In genomic region chr14:37134304-37135126, GRCm38 (mm10) we compare ENCODE assay signal across 7 mouse cellular contexts. TPM values are rescaled to one million over a fixed set of nuclear protein-coding genes. Genes with fewer than 3 reads are reported as not detected.
A peak's percentile ranks its signal among the peaks of the same experiment; 100 is the strongest.
DNase-seq lines count a peak whose midpoint lies in the region; ATAC-seq and TF ChIP-seq lines count a peak whose summit lies in the region.

No protein-coding gene starts in this region.

- no peak; the same call in 1 of the 2 replicates for ATAC-seq in neural tube, embryonic 11.5 days (ENCODE audit: insufficient read depth, low FRiP score, low TSS enrichment)
- ATAC-seq in granulocyte monocyte progenitor cell, adult 5-6 weeks (replicated peaks; ENCODE audit: poor library complexity, severe bottlenecking), result peak; percentile 57
- peak; percentile 38; the same call in 1 of the 2 replicates for ATAC-seq in stomach, postnatal 0 days (ENCODE audit: low FRiP score, low TSS enrichment)

- 2% methylated on average over 40 of the region's 40 CpGs for WGBS in neural tube, embryonic 11.5 days
- under 1% methylated on average over 40 of the region's 40 CpGs for WGBS in stomach, postnatal 0 days

- no peak for TF ChIP-seq CTCF in bone marrow macrophage, adult 2 months (IDR thresholded peaks at IDR 0.05; ENCODE audit: low read depth, low read length)
- no peak for TF ChIP-seq CTCF in stomach, postnatal 0 days (IDR thresholded peaks at IDR 0.05; ENCODE audit: low read depth)

- no peak for TF ChIP-seq EP300 in stomach, postnatal 0 days (optimal IDR thresholded peaks at IDR 0.05)

- no peaks in the 10 kb centered on the region for H3K4me1 ChIP-seq in neural tube, embryonic 11.5 days (ENCODE audit: control insufficient read depth, insufficient read depth, low read length)
- peaks cover 4% of the 10 kb centered on the region for H3K4me1 ChIP-seq in bone marrow macrophage, adult 2 months (ENCODE audit: control insufficient read depth, insufficient read depth, low read length)
- H3K4me1 ChIP-seq in stomach, postnatal 0 days (replicated peaks; ENCODE audit: control insufficient read depth, insufficient read depth), result no peaks in the 10 kb centered on the region

- no peaks in the 10 kb centered on the region for H3K9me3 ChIP-seq in neural tube, embryonic 11.5 days (ENCODE audit: control insufficient read depth, low read length)
- no peaks in the 10 kb centered on the region for H3K9me3 ChIP-seq in stomach, postnatal 0 days (ENCODE audit: control insufficient read depth, low read length)

- no peaks in the 10 kb centered on the region; the same call in 1 of the 2 replicates for H3K36me3 ChIP-seq in neural tube, embryonic 11.5 days (ENCODE audit: control insufficient read depth, insufficient read depth, low read length)
- 0 out of 2 replicates have a peak, but pooled peaks cover 5% of the 10 kb centered on the region for H3K36me3 ChIP-seq in stomach, postnatal 0 days (ENCODE audit: control insufficient read depth, insufficient read depth, low read length)

- peak overlapping the region; percentile 61 for H3K4me2 ChIP-seq in neural tube, embryonic 11.5 days (ENCODE audit: low read depth)
- peak overlapping the region; percentile 68 for H3K4me2 ChIP-seq in stomach, postnatal 0 days (replicated peaks; ENCODE audit: low read depth)

- no peak overlapping the region; the same call in 1 of the 2 replicates for H3K27ac ChIP-seq in neural tube, embryonic 11.5 days (ENCODE audit: low read depth, low read length)
- peak overlapping the region; percentile 79 for H3K27ac ChIP-seq in bone marrow macrophage, adult 2 months (ENCODE audit: insufficient read depth, low read depth, low read length)
- H3K27ac ChIP-seq in stomach, postnatal 0 days (replicated peaks), result peak overlapping the region; percentile 92

- H3K27me3 ChIP-seq in neural tube, embryonic 11.5 days (ENCODE audit: control insufficient read depth, insufficient read depth, low read length), result no peaks in the 10 kb centered on the region
- no peaks in the 10 kb centered on the region for H3K27me3 ChIP-seq in stomach, postnatal 0 days (ENCODE audit: control insufficient read depth, insufficient read depth, low read length)

- no peak for DNase-seq in neural tube, embryonic 11.5 days (ENCODE audit: low spot score)
- no peak for DNase-seq in neural tube, embryonic 10.5 days (ENCODE audit: extremely low spot score, low spot score)
- DNase-seq in lung, postnatal 25 days (ENCODE audit: low spot score), result peak; percentile 10
- no peak for DNase-seq in stomach, postnatal 0 days (ENCODE audit: low spot score)
- no peak for DNase-seq in adrenal gland, adult 18-20 months (ENCODE audit: low spot score in 2 of 2)

- TF ChIP-seq POLR2A in bone marrow macrophage, adult 2 months (IDR thresholded peaks at IDR 0.05; ENCODE audit: borderline replicate concordance, low read depth, low read length), result no peak

- H3K9ac ChIP-seq in neural tube, embryonic 11.5 days (ENCODE audit: low read length), result peak overlapping the region; percentile 71
- H3K9ac ChIP-seq in stomach, postnatal 0 days (ENCODE audit: low read length), result peak overlapping the region; percentile 92

- peak overlapping the region; percentile 62 for H3K4me3 ChIP-seq in neural tube, embryonic 11.5 days (ENCODE audit: low read depth, low read length)
- H3K4me3 ChIP-seq in bone marrow macrophage, adult 2 months (ENCODE audit: insufficient read depth, low read length), result peak overlapping the region; percentile 91
- H3K4me3 ChIP-seq in stomach, postnatal 0 days (ENCODE audit: low read depth, low read length), result peak overlapping the region; percentile 86

RNA-seq across cellular contexts. Expression of gene Ghitm, which starts 0.6 kb away (rescaled TPM):
- 208 and 215 TPM in 2 replicates for polyA plus RNA-seq in neural tube, embryonic 11.5 days (2014; fragmentation: Nextera tagmentation; extraction: Ambion mirVana)
- 144 and 146 TPM in 2 replicates for polyA plus RNA-seq in bone marrow macrophage, adult 2 months (2012; ENCODE audit: insufficient read depth, insufficient read length, missing spikeins)
- 94.2 and 109 TPM in 2 replicates for total RNA-seq in granulocyte monocyte progenitor cell, adult 5-6 weeks (2014; fragmentation: Nextera tagmentation)
- total RNA-seq in granulocyte monocyte progenitor cell, adult 5-6 weeks (2017), result 140 and 186 TPM in 2 replicates
- 184 and 198 TPM in 2 replicates for polyA plus RNA-seq in stomach, postnatal 0 days (2015; fragmentation: Nextera tagmentation; extraction: Ambion mirVana)
- total RNA-seq in adrenal gland, adult 18-20 months (2021), result 100 to 1,000 TPM; 776 to 801 TPM

RNA-seq across cellular contexts. Expression of gene 2610528A11Rik, which starts 20.7 kb away (rescaled TPM):
- polyA plus RNA-seq in neural tube, embryonic 11.5 days (2014; fragmentation: Nextera tagmentation; extraction: Ambion mirVana), result 0.68 TPM in 1 of 2 replicates, not detected in the other
- polyA plus RNA-seq in bone marrow macrophage, adult 2 months (2012; ENCODE audit: insufficient read depth, insufficient read length, missing spikeins), result 5.2 and 6.2 TPM in 2 replicates
- 1.7 TPM in 1 of 2 replicates, not detected in the other for total RNA-seq in granulocyte monocyte progenitor cell, adult 5-6 weeks (2014; fragmentation: Nextera tagmentation)
- total RNA-seq in granulocyte monocyte progenitor cell, adult 5-6 weeks (2017), result 0.99 and 3.7 TPM in 2 replicates
- 22.0 and 22.2 TPM in 2 replicates for polyA plus RNA-seq in stomach, postnatal 0 days (2015; fragmentation: Nextera tagmentation; extraction: Ambion mirVana)
- total RNA-seq in adrenal gland, adult 18-20 months (2021), result under 1 TPM in 1 of 2 experiments, not detected in 1; 0.83 TPM

RNA-seq across cellular contexts. Expression of gene Cdhr1, which starts 36.4 kb away (rescaled TPM):
- 3.5 and 4.8 TPM in 2 replicates for polyA plus RNA-seq in neural tube, embryonic 11.5 days (2014; fragmentation: Nextera tagmentation; extraction: Ambion mirVana)
- 0.12 TPM in 1 of 2 replicates, not detected in the other for polyA plus RNA-seq in bone marrow macrophage, adult 2 months (2012; ENCODE audit: insufficient read depth, insufficient read length, missing spikeins)
- total RNA-seq in granulocyte monocyte progenitor cell, adult 5-6 weeks (2014; fragmentation: Nextera tagmentation), result not detected in 2 replicates
- total RNA-seq in granulocyte monocyte progenitor cell, adult 5-6 weeks (2017), result not detected in 2 replicates
- 0.25 and 0.33 TPM in 2 replicates for polyA plus RNA-seq in stomach, postnatal 0 days (2015; fragmentation: Nextera tagmentation; extraction: Ambion mirVana)
- not detected for total RNA-seq in adrenal gland, adult 18-20 months (2021)
